Mouse (Mus musculus): Measurements from ENCODE around the gene Majin.
A peak's percentile ranks its signal among the peaks of the same experiment; 100 is the strongest.

The Majin gene

GRCm38 (mm10) chr19:6264945-6265344 is 80.8 kb downstream of the Majin start:
- DNase-seq = no peak

- DNase-seq = peak; percentile 72
These were observed 81.6 kb downstream of the Majin start for GRCm38 (mm10) chr19:6265727-6266182.

GRCm38 (mm10) chr19:6267306-6268169 is 83.3 kb downstream of the Majin start:
- peak; percentile 97 for DNase-seq

GRCm38 (mm10) chr19:6268170-6268528 is 84.0 kb downstream of the Majin start:
- no peak for DNase-seq

- no peak for DNase-seq
These were observed 84.5 kb downstream of the Majin start for GRCm38 (mm10) chr19:6268670-6269132.

- no peak for DNase-seq
These were observed 85.7 kb downstream of the Majin start for GRCm38 (mm10) chr19:6269798-6270475.

GRCm38 (mm10) chr19:6270661-6271060 is 86.5 kb downstream of the Majin start:
- no peak for DNase-seq

- no peak for DNase-seq
These were observed 87.0 kb downstream of the Majin start for GRCm38 (mm10) chr19:6271206-6271605.

GRCm38 (mm10) chr19:6272053-6272452 is 87.9 kb downstream of the Majin start:
- DNase-seq = no peak

- no peak for DNase-seq
These were observed 88.5 kb downstream of the Majin start for GRCm38 (mm10) chr19:6272738-6273137.

GRCm38 (mm10) chr19:6273592-6273991 is 89.4 kb downstream of the Majin start:
- DNase-seq = no peak
